9 mouse cellular contexts compared by ENCODE assay signal in the genomic region with DNA sequence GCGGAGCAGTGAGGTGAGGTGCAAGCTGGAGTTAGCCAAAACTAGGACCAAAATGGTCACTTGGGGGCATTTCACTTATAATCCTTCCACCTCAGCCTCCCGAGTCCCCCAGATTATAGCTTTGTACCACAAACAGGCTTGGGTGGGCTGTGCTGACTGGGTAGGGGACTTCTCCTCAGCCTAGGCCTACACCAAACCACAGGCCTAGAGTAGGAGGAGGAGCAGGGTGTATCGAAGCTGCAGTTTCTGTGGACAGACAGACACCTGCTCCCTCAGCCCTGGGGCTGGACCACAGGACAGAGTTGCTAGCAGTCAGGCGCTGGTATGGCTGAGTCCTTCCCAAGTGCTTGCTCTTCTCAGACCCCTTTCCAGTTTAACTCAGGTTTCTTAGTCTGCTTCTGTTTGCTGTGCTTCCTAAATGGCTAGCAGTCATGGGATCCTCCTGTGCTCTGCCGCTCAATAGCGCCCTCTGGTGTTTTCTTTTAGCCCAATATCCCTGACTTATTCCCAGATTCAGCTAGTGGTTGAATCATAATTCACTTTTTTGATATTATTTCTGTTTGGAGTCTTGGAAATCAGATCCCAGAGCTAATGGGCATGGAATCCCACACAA. TPM values are rescaled to one million over a fixed set of nuclear protein-coding genes. Genes with fewer than 3 reads are reported as not detected.
DNase-seq lines count a peak whose midpoint lies in the region; ATAC-seq and TF ChIP-seq lines count a peak whose summit lies in the region.
"Had no signal": no experiment of that assay in that cellular context is flagged by ENCODE, and none has a peak within 500 bp of the region (broad histone marks: within the 10 kb centered on the region; RNA-seq: fewer than 3 reads in every experiment).

No protein-coding gene starts in this region.

- TF ChIP-seq CTCF in liver, adult 2 months (IDR thresholded peaks at IDR 0.05; ENCODE audit: low read depth, low read length), result peak; percentile 61; the same call in 1 of the 2 replicates
- peak; percentile 53 for TF ChIP-seq CTCF in bone marrow, adult 2 months (IDR thresholded peaks at IDR 0.05; ENCODE audit: control insufficient read depth, insufficient read depth, low read length)
- peak; percentile 87 for TF ChIP-seq CTCF in hindbrain, postnatal 0 days (IDR thresholded peaks at IDR 0.05; ENCODE audit: low read depth)

- DNase-seq in liver, adult 2 months (ENCODE audit: extremely low read depth, low read depth, low spot score), result peak; percentile 30
- DNase-seq in liver, embryonic 11.5 days (ENCODE audit: low spot score), result no peak
- peak; percentile 86 for DNase-seq in embryonic facial prominence, embryonic 11.5 days (ENCODE audit: low spot score)
- peak; percentile 90 for DNase-seq in hindbrain, postnatal 0 days (ENCODE audit: low spot score)
- DNase-seq in left cerebral cortex, postnatal 25 days (ENCODE audit: low spot score in 2 of 2), result peak; percentile 69 to 76
- peak; percentile 62 for DNase-seq in neural tube, embryonic 11.5 days (ENCODE audit: low spot score)
- no peak for DNase-seq in spleen, adult 12 weeks (ENCODE audit: low spot score)

- WGBS in liver, adult 2 months, result 56% methylated on average over 6 of the region's 6 CpGs
- 50% methylated on average over 6 of the region's 6 CpGs for WGBS in liver, embryonic 11.5 days
- WGBS in bone marrow, adult 2 months, result 45% methylated on average over 6 of the region's 6 CpGs
- WGBS in embryonic facial prominence, embryonic 11.5 days, result 42% methylated on average over 6 of the region's 6 CpGs
- 52% methylated on average over 6 of the region's 6 CpGs for WGBS in hindbrain, postnatal 0 days
- WGBS in neural tube, embryonic 11.5 days, result 50% methylated on average over 6 of the region's 6 CpGs

- no peaks in the 10 kb centered on the region for H3K9me3 ChIP-seq in liver, embryonic 11.5 days (ENCODE audit: control insufficient read depth, low read length)
- H3K9me3 ChIP-seq in embryonic facial prominence, embryonic 11.5 days (replicated peaks; ENCODE audit: control insufficient read depth, low read length), result no peaks in the 10 kb centered on the region
- H3K9me3 ChIP-seq in hindbrain, postnatal 0 days (ENCODE audit: low read length), result no peaks in the 10 kb centered on the region
- no peaks in the 10 kb centered on the region for H3K9me3 ChIP-seq in neural tube, embryonic 11.5 days (ENCODE audit: control insufficient read depth, low read length)

- H3K9ac ChIP-seq in liver, adult 2 months (ENCODE audit: low read depth, low read length), result no peak overlapping the region
- no peak overlapping the region for H3K9ac ChIP-seq in liver, embryonic 11.5 days (ENCODE audit: low read depth, low read length)
- 0 out of 2 replicates have a peak overlapping the region, but pooled peaks have one; percentile 13 for H3K9ac ChIP-seq in embryonic facial prominence, embryonic 11.5 days (replicated peaks; ENCODE audit: low read length)
- H3K9ac ChIP-seq in hindbrain, postnatal 0 days (replicated peaks; ENCODE audit: low read length), result no peak overlapping the region
- no peak overlapping the region for H3K9ac ChIP-seq in neural tube, embryonic 11.5 days (ENCODE audit: low read length)

- H3K4me1 ChIP-seq in liver, adult 2 months (ENCODE audit: control insufficient read depth, insufficient read depth, low read length), result no peaks in the 10 kb centered on the region
- no peaks in the 10 kb centered on the region for H3K4me1 ChIP-seq in liver, embryonic 11.5 days (replicated peaks; ENCODE audit: control insufficient read depth, insufficient read depth, low read length)
- no peaks in the 10 kb centered on the region for H3K4me1 ChIP-seq in bone marrow, adult 2 months (ENCODE audit: control insufficient read depth, insufficient read depth, low read length)
- H3K4me1 ChIP-seq in embryonic facial prominence, embryonic 11.5 days (ENCODE audit: control insufficient read depth, insufficient read depth, low read length), result no peaks in the 10 kb centered on the region
- no peaks in the 10 kb centered on the region for H3K4me1 ChIP-seq in hindbrain, postnatal 0 days (ENCODE audit: insufficient read depth, low read length)
- no peaks in the 10 kb centered on the region for H3K4me1 ChIP-seq in neural tube, embryonic 11.5 days (ENCODE audit: control insufficient read depth, insufficient read depth, low read length)

- intact Hi-C loops in left cerebral cortex, postnatal 25 days (cut with DNase I), result loop anchor here (2.0 to 10.0 kb wide), 3 partner anchors 156 to 442 kb away; no protein-coding TSS in a partner anchor

- no peaks in the 10 kb centered on the region for H3K27me3 ChIP-seq in liver, adult 2 months (ENCODE audit: control insufficient read depth, insufficient read depth, low read length)
- no peaks in the 10 kb centered on the region for H3K27me3 ChIP-seq in liver, embryonic 11.5 days (replicated peaks; ENCODE audit: control insufficient read depth, insufficient read depth, low read length)
- H3K27me3 ChIP-seq in embryonic facial prominence, embryonic 11.5 days (ENCODE audit: control insufficient read depth, insufficient read depth, low read length), result no peaks in the 10 kb centered on the region
- no peaks in the 10 kb centered on the region for H3K27me3 ChIP-seq in hindbrain, postnatal 0 days (ENCODE audit: insufficient read depth, low read length)
- no peaks in the 10 kb centered on the region for H3K27me3 ChIP-seq in neural tube, embryonic 11.5 days (ENCODE audit: control insufficient read depth, insufficient read depth, low read length)

- no peak overlapping the region for H3K4me2 ChIP-seq in liver, embryonic 11.5 days
- no peak overlapping the region for H3K4me2 ChIP-seq in embryonic facial prominence, embryonic 11.5 days (ENCODE audit: low read depth, low read length)
- no peak overlapping the region for H3K4me2 ChIP-seq in hindbrain, postnatal 0 days (ENCODE audit: low read depth, low read length)
- H3K4me2 ChIP-seq in neural tube, embryonic 11.5 days (ENCODE audit: low read depth), result no peak overlapping the region

- H3K27ac ChIP-seq in liver, adult 2 months (replicated peaks; ENCODE audit: insufficient read depth, low read depth, low read length), result no peak overlapping the region
- H3K27ac ChIP-seq in liver, embryonic 11.5 days (ENCODE audit: low read depth, low read length), result no peak overlapping the region
- H3K27ac ChIP-seq in bone marrow, adult 2 months (ENCODE audit: control insufficient read depth, insufficient read depth, low read depth, low read length, poor library complexity), result no peak overlapping the region
- H3K27ac ChIP-seq in embryonic facial prominence, embryonic 11.5 days (replicated peaks; ENCODE audit: low read depth, low read length), result no peak overlapping the region
- no peak overlapping the region for H3K27ac ChIP-seq in hindbrain, postnatal 0 days
- H3K27ac ChIP-seq in neural tube, embryonic 11.5 days (ENCODE audit: low read depth, low read length), result no peak overlapping the region

- no peak for TF ChIP-seq POLR2A in liver, adult 2 months (IDR thresholded peaks at IDR 0.05; ENCODE audit: extremely low read depth, insufficient read depth, low read length)
- TF ChIP-seq POLR2A in bone marrow, adult 2 months (IDR thresholded peaks at IDR 0.05; ENCODE audit: borderline replicate concordance, control insufficient read depth, low read depth, low read length), result no peak

- no peaks in the 10 kb centered on the region for H3K79me2 ChIP-seq in liver, adult 2 months (ENCODE audit: control insufficient read depth, insufficient read depth, low read length)

- H3K4me3 ChIP-seq in liver, adult 2 months (ENCODE audit: insufficient read depth, low read depth, low read length), result no peak overlapping the region
- H3K4me3 ChIP-seq in liver, embryonic 11.5 days (ENCODE audit: low read depth, low read length), result no peak overlapping the region
- no peak overlapping the region for H3K4me3 ChIP-seq in bone marrow, adult 2 months (replicated peaks; ENCODE audit: control insufficient read depth, low read depth, low read length)
- H3K4me3 ChIP-seq in embryonic facial prominence, embryonic 11.5 days (ENCODE audit: low read depth, low read length), result no peak overlapping the region
- no peak overlapping the region for H3K4me3 ChIP-seq in hindbrain, postnatal 0 days (ENCODE audit: low read length)
- H3K4me3 ChIP-seq in neural tube, embryonic 11.5 days (ENCODE audit: low read depth, low read length), result no peak overlapping the region

- ATAC-seq in liver, embryonic 11.5 days (replicated peaks; ENCODE audit: low FRiP score), result no peak
- ATAC-seq in embryonic facial prominence, embryonic 11.5 days (replicated peaks; ENCODE audit: insufficient number of reproducible peaks, low FRiP score, low TSS enrichment, low read depth), result no peak; the same call in 1 of the 2 replicates
- peak; percentile 64; the same call in 1 of the 2 replicates for ATAC-seq in hindbrain, postnatal 0 days
- no peak; the same call in 1 of the 2 replicates for ATAC-seq in neural tube, embryonic 11.5 days (ENCODE audit: insufficient read depth, low FRiP score, low TSS enrichment)

- no peaks in the 10 kb centered on the region for H3K36me3 ChIP-seq in liver, adult 2 months (ENCODE audit: control insufficient read depth, insufficient read depth, low read length)
- H3K36me3 ChIP-seq in liver, embryonic 11.5 days (ENCODE audit: control insufficient read depth, insufficient read depth, low read length), result no peaks in the 10 kb centered on the region
- no peaks in the 10 kb centered on the region for H3K36me3 ChIP-seq in embryonic facial prominence, embryonic 11.5 days (replicated peaks; ENCODE audit: control insufficient read depth, insufficient read depth, low read depth, low read length)
- H3K36me3 ChIP-seq in hindbrain, postnatal 0 days (ENCODE audit: insufficient read depth, low read length), result no peaks in the 10 kb centered on the region
- H3K36me3 ChIP-seq in neural tube, embryonic 11.5 days (ENCODE audit: control insufficient read depth, insufficient read depth, low read length), result no peaks in the 10 kb centered on the region

RNA-seq across cellular contexts. Expression of gene Gldn, which starts 50.4 kb away (rescaled TPM):
- total RNA-seq in liver, adult 2 months (2014; rRNA removed), result not detected in 2 replicates
- not detected in 2 replicates for polyA plus RNA-seq in liver, adult 2 months (2012; rRNA removed)
- polyA plus RNA-seq in liver, embryonic 11.5 days (2014; fragmentation: Nextera tagmentation; extraction: Ambion mirVana), result 0.05 TPM in 1 of 2 replicates, not detected in the other
- not detected in 2 replicates for polyA plus RNA-seq in bone marrow, adult 2 months (2011; ENCODE audit: insufficient read depth, insufficient read length, low replicate concordance, missing spikeins)
- polyA plus RNA-seq in embryonic facial prominence, embryonic 11.5 days (2014; fragmentation: Nextera tagmentation; extraction: Ambion mirVana), result 0.17 and 0.25 TPM in 2 replicates
- 0.21 and 1.7 TPM in 2 replicates for total RNA-seq in hindbrain, postnatal 0 days (2014; rRNA removed)
- 0.72 and 0.78 TPM in 2 replicates for polyA plus RNA-seq in hindbrain, postnatal 0 days (2015; fragmentation: Nextera tagmentation; extraction: Ambion mirVana)
- under 1 TPM; 0.60 to 0.69 TPM for total RNA-seq in left cerebral cortex, postnatal 25 days (2021)
- polyA plus RNA-seq in neural tube, embryonic 11.5 days (2014; fragmentation: Nextera tagmentation; extraction: Ambion mirVana), result 0.12 and 0.16 TPM in 2 replicates
- total RNA-seq: neutrophil, adult 5-6 weeks had no signal

Comparison
In these comparisons a context has a peak if more than half of its experiments do, and no peak if none do; other contexts are left out.
1. DNase-seq: peak in liver, adult 2 months (single experiment), embryonic facial prominence, embryonic 11.5 days (single experiment), hindbrain, postnatal 0 days (single experiment), left cerebral cortex, postnatal 25 days (2 of 2) and neural tube, embryonic 11.5 days (single experiment); none in liver, embryonic 11.5 days (single experiment) and spleen, adult 12 weeks (single experiment).
2. Peak in every context shown above with its lines, with median percentiles within 50 percentile points of each other: CTCF ChIP-seq.